Mouse (Mus musculus) thymus, adult 2 months (tissue): Measurements from ENCODE around the gene Rab9.

Source experiments
- CTCF ChIP-seq: fragments of 200-500 bp; IDR thresholded peaks from 2 replicates; pipeline ENCODE4 v1.5.1; 2012; ENCODE audit warnings: mild to moderate bottlenecking, control low read depth, low read length, moderate library complexity, borderline replicate concordance; ENCODE audit not compliant: control insufficient read depth, poor library complexity, insufficient read depth; ENCODE audit errors: extremely low read depth
- POLR2A ChIP-seq: fragments of 200-500 bp; IDR thresholded peaks from 2 replicates; pipeline ENCODE4 v1.6.1; 2012; ENCODE audit warnings: mild to moderate bottlenecking, low read length, control low read depth, moderate library complexity; ENCODE audit not compliant: control insufficient read depth, poor library complexity, insufficient read depth; ENCODE audit errors: extremely low read depth

DNA sequence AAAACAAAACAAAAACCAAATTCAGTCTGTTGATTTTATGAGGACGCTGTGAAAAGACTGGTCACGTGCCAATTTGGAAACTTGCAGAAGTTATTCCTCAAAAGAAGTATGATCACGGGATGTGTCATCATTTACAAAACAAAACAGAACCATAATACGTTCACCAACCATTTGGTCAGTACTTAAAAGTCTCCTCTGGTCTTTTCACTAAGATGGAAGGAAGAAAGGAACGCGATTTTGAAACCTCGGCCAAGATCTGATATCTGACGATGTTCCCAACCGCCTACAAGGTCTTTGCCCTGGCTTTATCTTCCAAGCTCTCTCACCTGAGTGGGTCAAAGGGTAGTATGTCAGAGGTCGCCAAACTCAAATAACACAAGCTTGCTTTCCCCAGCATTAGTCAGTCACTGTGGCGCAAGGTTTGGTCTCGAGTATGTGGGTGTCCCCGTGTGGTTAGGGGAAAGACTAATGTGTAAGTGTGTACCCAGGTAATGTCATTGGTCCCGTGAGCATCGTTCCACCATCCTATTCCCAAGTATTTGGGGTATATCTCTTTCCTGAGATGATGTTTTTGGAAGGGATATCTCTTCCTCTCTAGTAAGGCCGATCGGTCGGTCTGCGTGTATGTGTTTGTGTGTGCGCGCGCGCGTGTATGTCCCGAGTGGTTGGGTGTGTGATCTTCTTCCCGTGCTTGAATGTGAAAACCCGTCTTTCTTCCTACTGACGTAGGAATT is 869 bp downstream of the Rab9 start:
- TF ChIP-seq POLR2A (no peak), CTCF (no peak)
